Mouse (Mus musculus): ENCODE results near the gene Rpl11. TPM values are rescaled to one million over a fixed set of nuclear protein-coding genes. Genes with fewer than 3 reads are reported as not detected.
A peak's percentile ranks its signal among the peaks of the same experiment; 100 is the strongest.

Gene Rpl11
- polyA plus RNA-seq, 1 experiment from 2014 or later, result 260 TPM

DNA sequence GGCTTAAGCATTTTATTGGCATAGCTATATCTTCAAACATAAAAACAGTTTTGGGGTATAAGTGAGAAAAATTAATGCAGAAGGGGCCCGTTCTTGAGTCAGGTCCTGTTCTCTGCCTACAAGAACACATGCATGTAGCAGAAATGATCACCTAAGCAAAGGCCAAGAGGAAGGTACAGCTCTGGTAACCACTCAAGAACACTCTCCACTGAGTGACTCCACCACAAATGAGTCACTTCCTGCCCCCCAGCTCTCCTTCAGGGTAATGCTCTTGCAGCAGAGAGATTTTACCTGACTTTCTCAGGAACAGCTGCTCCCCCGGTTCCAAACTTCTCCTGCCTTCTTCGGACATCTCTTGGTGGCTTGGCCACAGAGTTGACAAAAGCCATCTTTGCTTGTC is 46.4 kb downstream of the Rpl11 start:
- Histone ChIP-seq H3K27ac (ENCODE audit: low read depth) (0 out of 2 replicates have a peak overlapping the region, but pooled peaks have one; percentile 16), H3K27me3 (ENCODE audit: insufficient read depth, low read length) (no peaks in the 10 kb centered on the region), H3K4me3 (ENCODE audit: low read depth, low read length) (no peak overlapping the region), H3K4me1 (ENCODE audit: insufficient read depth) (0 out of 2 replicates have a peak, but pooled peaks cover 5% of the 10 kb centered on the region), H3K9me3 (ENCODE audit: low read length) (no peaks in the 10 kb centered on the region), H3K4me2 (ENCODE audit: low read depth, low read length) (no peak overlapping the region), H3K36me3 (replicated peaks; ENCODE audit: insufficient read depth, low read length) (peaks cover 87% of the 10 kb centered on the region), H3K9ac (replicated peaks) (no peak overlapping the region)
- DNase-seq (no peak), ATAC-seq (no peak)
- 71% methylated on average over 3 of the region's 3 CpGs for WGBS (ENCODE audit: insufficient replicate concordance)
- TF ChIP-seq EP300 (IDR thresholded peaks at IDR 0.05; ENCODE audit: low read depth), result no peak
- no peak for TF ChIP-seq CTCF (IDR thresholded peaks at IDR 0.05; ENCODE audit: low read depth)

DNA sequence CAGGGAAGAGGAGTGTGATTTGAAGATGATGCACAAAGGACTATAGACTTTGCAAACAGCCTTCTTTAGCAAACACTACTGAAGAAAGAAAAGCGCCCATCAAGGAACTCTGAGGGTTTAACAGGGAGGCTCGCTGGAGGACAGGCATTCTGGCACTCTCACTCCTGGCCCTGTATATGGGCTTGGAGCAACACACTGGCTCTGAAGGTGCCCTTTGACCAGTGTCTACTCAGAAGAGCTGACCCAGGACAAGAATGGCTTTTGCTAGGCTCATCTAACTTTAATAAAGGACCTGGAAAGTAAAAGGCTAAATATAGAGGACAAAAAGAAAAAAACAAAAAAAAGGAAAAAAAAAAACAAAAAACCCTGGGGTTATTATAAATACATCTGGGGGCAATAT is 48.3 kb downstream of the Rpl11 start:
- TF ChIP-seq CTCF (IDR thresholded peaks at IDR 0.05; ENCODE audit: low read depth) (no peak), EP300 (IDR thresholded peaks at IDR 0.05; ENCODE audit: low read depth) (no peak)
- H3K9ac ChIP-seq (replicated peaks), result no peak overlapping the region
- no peaks in the 10 kb centered on the region for H3K9me3 ChIP-seq (ENCODE audit: low read length)
- ATAC-seq, result no peak
- H3K27me3 ChIP-seq (ENCODE audit: insufficient read depth, low read length), result no peaks in the 10 kb centered on the region
- no peak for DNase-seq
- H3K4me1 ChIP-seq (ENCODE audit: insufficient read depth), result 0 out of 2 replicates have a peak, but pooled peaks cover 5% of the 10 kb centered on the region
- H3K4me2 ChIP-seq (ENCODE audit: low read depth, low read length), result no peak overlapping the region
- no peak overlapping the region for H3K27ac ChIP-seq (ENCODE audit: low read depth)
- H3K4me3 ChIP-seq (ENCODE audit: low read depth, low read length), result no peak overlapping the region
- WGBS (ENCODE audit: insufficient replicate concordance), result 92% methylated on average over 2 of the region's 2 CpGs
- H3K36me3 ChIP-seq (replicated peaks; ENCODE audit: insufficient read depth, low read length), result peaks cover 69% of the 10 kb centered on the region

DNA sequence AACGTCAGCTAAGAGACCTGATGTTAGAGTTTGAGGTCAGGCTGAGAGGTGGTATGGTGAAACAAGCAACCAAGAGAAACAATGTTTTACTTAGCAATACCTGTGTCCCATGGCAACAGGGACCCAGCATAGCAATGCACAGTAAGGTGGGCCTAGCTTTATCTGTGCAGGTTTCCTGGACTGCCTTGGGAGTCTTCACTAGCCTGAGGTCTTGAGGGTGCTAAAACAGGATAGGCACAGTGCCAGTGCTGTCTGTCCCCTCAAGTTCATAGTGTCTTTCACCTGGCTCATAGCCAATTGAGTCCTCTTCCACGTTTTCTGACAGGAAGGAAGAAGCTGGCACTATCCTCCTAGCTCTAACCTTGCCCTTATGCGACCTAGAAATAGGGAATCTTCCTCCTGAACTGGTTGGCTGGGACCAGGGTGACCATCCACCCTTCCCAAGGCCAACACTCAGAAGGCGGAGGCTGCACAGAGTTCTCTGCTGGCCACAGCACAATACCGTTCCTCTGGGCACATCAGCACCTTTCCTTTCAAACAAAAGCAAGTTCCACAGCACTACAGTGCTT is 49.0 kb downstream of the Rpl11 start:
- no peaks in the 10 kb centered on the region for H3K27me3 ChIP-seq (ENCODE audit: insufficient read depth, low read length)
- WGBS (ENCODE audit: insufficient replicate concordance), result 72% methylated on average over 5 of the region's 5 CpGs
- H3K4me1 ChIP-seq (ENCODE audit: insufficient read depth), result no peaks in the 10 kb centered on the region
- H3K4me2 ChIP-seq (ENCODE audit: low read depth, low read length), result no peak overlapping the region
- peaks cover 62% of the 10 kb centered on the region for H3K36me3 ChIP-seq (replicated peaks; ENCODE audit: insufficient read depth, low read length)
- H3K4me3 ChIP-seq (ENCODE audit: low read depth, low read length), result no peak overlapping the region
- DNase-seq (no peak), ATAC-seq (no peak)
- H3K9me3 ChIP-seq (ENCODE audit: low read length), result no peaks in the 10 kb centered on the region
- no peak overlapping the region for H3K9ac ChIP-seq (replicated peaks)
- TF ChIP-seq EP300 (IDR thresholded peaks at IDR 0.05; ENCODE audit: low read depth), result no peak
- TF ChIP-seq CTCF (IDR thresholded peaks at IDR 0.05; ENCODE audit: low read depth), result no peak
- no peak overlapping the region for H3K27ac ChIP-seq (ENCODE audit: low read depth)

DNA sequence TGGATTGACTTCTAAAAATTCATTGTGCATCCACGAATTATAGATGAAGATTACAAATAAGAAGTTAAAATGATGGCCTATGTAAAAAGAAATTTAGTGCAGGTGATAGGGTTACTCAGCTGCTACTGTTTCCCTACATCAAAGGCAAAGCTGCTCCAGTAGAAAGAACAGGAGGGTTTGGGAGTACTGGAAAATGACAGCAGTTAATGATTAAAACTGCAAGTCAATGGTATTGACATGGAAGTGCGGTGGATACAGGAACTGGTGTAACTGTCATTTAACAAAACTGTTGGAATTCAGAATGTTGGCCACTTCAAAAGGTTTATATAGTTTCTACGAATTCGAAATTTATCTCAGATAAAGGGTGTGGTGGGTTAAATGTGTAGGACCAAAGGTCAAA is 58.1 kb downstream of the Rpl11 start:
- no peaks in the 10 kb centered on the region for H3K27me3 ChIP-seq (ENCODE audit: insufficient read depth, low read length)
- H3K27ac ChIP-seq (ENCODE audit: low read depth), result peak overlapping the region; percentile 44; the same call in 1 of the 2 replicates
- ATAC-seq (peak; percentile 59; the same call in 1 of the 2 replicates), DNase-seq (no peak)
- WGBS (ENCODE audit: insufficient replicate concordance), result 63% methylated on average over 4 of the region's 4 CpGs
- TF ChIP-seq CTCF (IDR thresholded peaks at IDR 0.05; ENCODE audit: low read depth) (no peak), EP300 (IDR thresholded peaks at IDR 0.05; ENCODE audit: low read depth) (no peak)
- H3K9ac ChIP-seq (replicated peaks), result no peak overlapping the region
- no peak overlapping the region for H3K4me3 ChIP-seq (ENCODE audit: low read depth, low read length)
- H3K36me3 ChIP-seq (replicated peaks; ENCODE audit: insufficient read depth, low read length), result no peaks in the 10 kb centered on the region
- no peak overlapping the region for H3K4me2 ChIP-seq (ENCODE audit: low read depth, low read length)
- no peaks in the 10 kb centered on the region for H3K9me3 ChIP-seq (ENCODE audit: low read length)
- H3K4me1 ChIP-seq (ENCODE audit: insufficient read depth), result 0 out of 2 replicates have a peak, but pooled peaks cover 2% of the 10 kb centered on the region

DNA sequence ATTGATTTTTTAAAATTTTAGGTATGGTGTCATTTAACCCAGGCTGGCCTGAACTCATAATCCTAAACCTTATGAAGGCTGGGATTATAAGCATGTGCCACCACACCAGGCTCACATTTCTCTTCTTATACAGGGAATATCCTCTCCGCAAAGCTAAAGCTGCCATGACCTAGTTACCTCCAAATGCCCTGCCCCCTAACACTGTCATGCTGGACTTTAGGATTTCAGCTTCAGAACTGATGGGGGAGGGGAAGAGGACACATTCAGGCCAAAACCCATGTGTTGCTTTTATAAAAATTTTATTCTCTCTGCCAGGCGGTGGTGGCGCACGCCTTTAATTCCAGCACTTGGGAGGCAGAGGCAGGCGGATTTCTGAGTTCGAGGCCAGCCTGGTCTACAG is 59.3 kb downstream of the Rpl11 start:
- H3K4me3 ChIP-seq (ENCODE audit: low read depth, low read length), result no peak overlapping the region
- no peak for TF ChIP-seq EP300 (IDR thresholded peaks at IDR 0.05; ENCODE audit: low read depth)
- TF ChIP-seq CTCF (IDR thresholded peaks at IDR 0.05; ENCODE audit: low read depth), result no peak
- H3K27me3 ChIP-seq (ENCODE audit: insufficient read depth, low read length), result no peaks in the 10 kb centered on the region
- no peaks in the 10 kb centered on the region for H3K9me3 ChIP-seq (ENCODE audit: low read length)
- H3K36me3 ChIP-seq (replicated peaks; ENCODE audit: insufficient read depth, low read length), result no peaks in the 10 kb centered on the region
- H3K9ac ChIP-seq (replicated peaks), result no peak overlapping the region
- H3K4me1 ChIP-seq (ENCODE audit: insufficient read depth), result 0 out of 2 replicates have a peak, but pooled peaks cover 2% of the 10 kb centered on the region
- WGBS (ENCODE audit: insufficient replicate concordance), result 92% methylated on average over 6 of the region's 6 CpGs
- H3K4me2 ChIP-seq (ENCODE audit: low read depth, low read length), result no peak overlapping the region
- H3K27ac ChIP-seq (ENCODE audit: low read depth), result peak overlapping the region; percentile 51
- ATAC-seq (peak; percentile 70), DNase-seq (no peak)

DNA sequence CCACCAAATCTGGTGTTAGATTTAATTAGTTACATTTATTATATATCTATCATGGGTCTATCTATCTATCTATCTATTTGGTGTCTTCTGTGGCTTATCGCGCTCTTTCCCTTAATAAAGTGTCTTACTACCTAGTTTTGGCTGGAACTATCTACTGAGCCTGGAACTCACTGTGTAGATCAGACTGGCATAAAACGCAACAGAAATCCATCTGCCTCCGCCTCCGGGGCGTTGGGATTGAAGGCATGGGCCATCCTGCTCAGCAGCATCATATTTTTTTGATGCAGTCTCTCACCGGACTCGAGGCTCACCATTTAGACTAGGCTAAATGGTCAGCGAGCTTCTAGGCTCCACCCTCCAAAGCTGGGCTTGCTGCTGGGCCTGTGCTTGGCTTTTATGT is 65.5 kb downstream of the Rpl11 start:
- WGBS (ENCODE audit: insufficient replicate concordance), result 74% methylated on average over 9 of the region's 9 CpGs
- DNase-seq (no peak), ATAC-seq (no peak)
- H3K4me1 ChIP-seq (ENCODE audit: insufficient read depth), result peaks cover 21% of the 10 kb centered on the region
- H3K9ac ChIP-seq (replicated peaks), result peak overlapping the region; percentile 100
- peak overlapping the region; percentile 91 for H3K4me2 ChIP-seq (ENCODE audit: low read depth, low read length)
- no peak for TF ChIP-seq EP300 (IDR thresholded peaks at IDR 0.05; ENCODE audit: low read depth)
- no peak for TF ChIP-seq CTCF (IDR thresholded peaks at IDR 0.05; ENCODE audit: low read depth)
- peaks cover 21% of the 10 kb centered on the region for H3K36me3 ChIP-seq (replicated peaks; ENCODE audit: insufficient read depth, low read length)
- H3K4me3 ChIP-seq (ENCODE audit: low read depth, low read length), result peak overlapping the region; percentile 98
- peak overlapping the region; percentile 96 for H3K27ac ChIP-seq (ENCODE audit: low read depth)
- no peaks in the 10 kb centered on the region for H3K9me3 ChIP-seq (ENCODE audit: low read length)
- H3K27me3 ChIP-seq (ENCODE audit: insufficient read depth, low read length), result no peaks in the 10 kb centered on the region
